Mouse (Mus musculus) naive thymus-derived CD4-positive, alpha-beta T cell, adult 2 months (primary cell): ENCODE results near the gene Ptbp1.
A peak's percentile ranks its signal among the peaks of the same experiment; 100 is the strongest.

ENCODE experiments used
- DNase-seq: peaks from one replicate; pipeline ENCODE4 v3.0.0-alpha.2; 2011; ENCODE audit warnings: low read depth

Ptbp1 gene

DNA sequence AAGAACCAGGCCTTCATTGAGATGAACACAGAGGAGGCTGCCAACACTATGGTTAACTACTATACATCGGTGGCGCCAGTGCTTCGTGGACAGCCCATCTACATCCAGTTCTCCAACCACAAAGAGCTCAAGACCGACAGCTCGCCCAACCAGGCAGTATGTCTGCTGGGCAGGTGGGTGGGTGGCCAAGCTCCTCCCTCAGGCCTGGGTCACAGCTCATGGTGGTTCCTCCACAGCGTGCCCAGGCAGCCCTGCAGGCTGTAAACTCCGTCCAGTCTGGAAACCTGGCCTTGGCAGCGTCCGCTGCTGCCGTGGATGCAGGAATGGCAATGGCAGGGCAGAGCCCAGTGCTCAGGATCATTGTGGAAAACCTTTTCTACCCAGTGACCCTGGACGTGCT is 4.9 kb downstream of the Ptbp1 start:
- no peak for DNase-seq

DNA sequence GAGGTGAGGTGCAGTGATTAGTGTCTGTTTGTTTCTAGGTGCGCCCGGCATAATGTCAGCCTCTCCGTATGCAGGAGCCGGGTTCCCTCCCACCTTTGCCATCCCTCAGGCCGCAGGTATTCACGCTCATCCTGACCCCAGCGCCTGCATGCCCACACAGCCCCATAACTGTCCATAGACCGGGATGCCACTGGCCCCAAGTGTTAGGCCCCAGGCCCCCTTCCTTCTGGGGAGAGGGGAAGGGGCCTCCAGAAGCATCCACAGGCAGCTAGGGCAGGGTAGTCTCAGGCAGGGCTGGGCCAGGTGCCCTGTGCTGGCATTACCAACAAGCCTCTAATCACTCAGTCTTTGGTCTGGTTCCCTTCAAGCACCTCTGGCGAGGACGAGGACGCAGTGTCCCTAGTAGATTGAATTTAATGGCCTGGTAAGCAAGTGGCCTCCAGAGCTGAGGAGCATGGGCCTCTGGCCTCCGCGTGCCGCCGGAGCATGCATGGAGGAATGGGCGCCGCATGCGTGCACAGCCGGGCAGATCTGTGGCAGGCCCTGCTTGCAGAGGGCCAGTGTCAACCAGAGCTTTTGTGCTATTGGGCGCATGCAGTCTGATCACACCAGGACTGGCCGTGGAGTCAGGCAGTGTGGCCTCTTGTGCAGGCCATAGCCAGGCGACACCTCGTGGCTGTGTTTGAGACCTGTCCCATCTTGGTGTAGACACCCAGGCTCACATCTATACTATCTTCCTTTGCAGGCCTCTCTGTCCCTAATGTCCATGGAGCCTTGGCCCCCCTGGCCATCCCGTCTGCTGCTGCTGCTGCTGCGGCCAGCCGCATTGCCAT is 6.1 kb downstream of the Ptbp1 start:
- DNase-seq = peak; percentile 21

- DNase-seq = no peak
Measured at GRCm38 (mm10) chr10:79861230-79862048, 7.2 kb downstream of the Ptbp1 start.

DNA sequence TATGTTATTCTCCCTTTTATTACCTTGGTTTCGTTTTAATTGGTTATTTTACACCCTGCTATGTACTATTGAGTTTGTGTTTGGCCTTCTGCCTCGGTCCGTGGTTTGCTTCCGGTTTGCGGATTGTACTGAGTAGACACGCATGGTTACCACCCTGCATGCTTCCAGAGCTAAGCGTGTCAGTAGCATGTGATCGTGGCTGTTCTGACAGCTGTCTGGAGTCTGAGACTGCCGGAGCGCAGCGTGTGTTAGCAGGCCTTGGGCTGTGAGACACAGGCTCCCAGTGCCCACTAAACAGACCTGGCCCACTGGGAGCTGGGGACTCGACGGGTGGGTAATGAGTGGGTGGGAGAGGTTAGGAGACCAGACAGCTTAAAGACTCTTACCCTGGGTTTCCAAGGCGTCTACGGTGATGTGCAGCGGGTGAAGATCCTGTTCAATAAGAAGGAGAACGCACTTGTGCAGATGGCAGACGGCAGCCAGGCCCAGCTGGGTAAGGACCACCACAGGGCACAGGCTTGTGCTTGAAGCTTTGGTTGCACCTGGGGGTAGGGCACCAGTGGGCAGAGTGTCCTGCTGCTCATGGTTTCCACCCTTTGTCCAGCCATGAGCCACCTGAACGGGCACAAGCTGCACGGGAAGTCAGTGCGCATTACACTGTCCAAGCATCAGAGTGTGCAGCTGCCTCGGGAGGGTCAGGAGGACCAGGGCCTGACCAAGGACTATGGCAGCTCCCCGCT is 8.0 kb downstream of the Ptbp1 start:
- DNase-seq = no peak

DNA sequence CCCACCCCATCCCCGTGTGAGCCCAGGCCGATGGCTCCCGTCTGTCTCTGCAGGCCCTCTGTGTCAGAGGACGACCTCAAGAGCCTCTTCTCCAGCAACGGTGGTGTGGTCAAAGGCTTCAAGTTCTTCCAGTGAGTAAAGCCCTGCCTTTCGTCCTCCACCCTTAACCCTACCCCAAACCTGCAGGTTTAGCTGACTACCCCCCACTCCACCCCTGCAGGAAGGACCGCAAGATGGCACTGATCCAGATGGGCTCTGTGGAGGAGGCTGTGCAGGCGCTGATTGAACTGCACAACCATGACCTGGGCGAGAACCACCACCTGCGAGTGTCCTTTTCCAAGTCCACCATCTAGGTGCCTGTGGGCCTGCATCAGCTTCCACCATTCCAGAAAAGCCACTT is 8.7 kb downstream of the Ptbp1 start:
- DNase-seq = no peak

- peak; percentile 36 for DNase-seq
Measured at GRCm38 (mm10) chr10:79864351-79865188, 10.3 kb downstream of the Ptbp1 start.

GRCm38 (mm10) chr10:79865189-79865601 is 11.0 kb downstream of the Ptbp1 start:
- DNase-seq = no peak

- DNase-seq = peak; percentile 21
Measured at GRCm38 (mm10) chr10:79865801-79866295, 11.6 kb downstream of the Ptbp1 start.

DNA sequence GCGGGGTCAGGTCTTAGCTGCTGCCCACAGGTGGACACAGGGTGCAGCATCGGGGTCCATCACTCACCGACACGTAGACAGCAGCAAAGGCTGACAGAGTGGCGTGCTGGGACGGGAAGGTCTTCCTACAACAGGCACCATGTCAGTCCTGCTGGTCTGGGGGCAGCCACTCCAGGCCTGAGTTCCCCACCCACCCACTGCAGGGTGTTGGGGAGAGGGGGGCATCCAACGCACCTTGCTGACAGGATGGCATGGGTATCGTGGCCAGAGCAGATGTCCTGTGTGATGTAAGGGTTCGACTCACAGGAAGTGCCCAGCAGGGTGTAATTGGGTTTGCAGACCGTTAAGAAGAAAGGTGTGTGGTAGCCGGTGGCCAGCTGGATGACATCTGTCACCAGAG is 12.4 kb downstream of the Ptbp1 start:
- no peak for DNase-seq

GRCm38 (mm10) chr10:79871845-79872244 is 17.6 kb downstream of the Ptbp1 start:
- DNase-seq = no peak

GRCm38 (mm10) chr10:79872862-79873261 is 18.6 kb downstream of the Ptbp1 start:
- no peak for DNase-seq

DNA sequence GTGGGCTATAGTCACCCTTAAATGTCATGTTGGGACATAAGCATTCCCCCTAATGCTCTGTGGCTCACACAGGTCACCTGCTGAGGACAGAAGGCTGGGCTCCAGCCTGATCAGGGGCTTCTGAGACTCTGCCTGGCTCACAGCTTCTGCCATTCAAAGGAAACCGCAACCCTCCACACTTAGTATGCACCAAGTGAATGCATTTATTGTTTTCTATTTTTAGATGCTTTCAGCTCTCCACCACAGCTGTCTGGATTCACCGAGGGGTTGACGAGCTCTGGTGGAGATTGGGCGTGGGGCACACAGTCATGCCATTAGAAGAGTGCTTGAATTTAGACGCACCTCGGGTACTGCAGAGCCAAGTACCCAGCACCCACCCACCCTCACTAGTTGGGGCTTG is 19.1 kb downstream of the Ptbp1 start:
- no peak for DNase-seq

- no peak for DNase-seq
Measured at GRCm38 (mm10) chr10:79873715-79874289, 19.6 kb downstream of the Ptbp1 start.

- peak; percentile 37 for DNase-seq
Measured at GRCm38 (mm10) chr10:79874290-79874862, 20.1 kb downstream of the Ptbp1 start, which contains the start of the genes Prtn3 and Plppr3. Gene Prtn3 (plus strand): TSS chr10:79874476. Gene Plppr3 (minus strand): TSS chr10:79874634.

- DNase-seq = peak; percentile 19
Measured at GRCm38 (mm10) chr10:79877174-79877573, 22.9 kb downstream of the Ptbp1 start.

DNA sequence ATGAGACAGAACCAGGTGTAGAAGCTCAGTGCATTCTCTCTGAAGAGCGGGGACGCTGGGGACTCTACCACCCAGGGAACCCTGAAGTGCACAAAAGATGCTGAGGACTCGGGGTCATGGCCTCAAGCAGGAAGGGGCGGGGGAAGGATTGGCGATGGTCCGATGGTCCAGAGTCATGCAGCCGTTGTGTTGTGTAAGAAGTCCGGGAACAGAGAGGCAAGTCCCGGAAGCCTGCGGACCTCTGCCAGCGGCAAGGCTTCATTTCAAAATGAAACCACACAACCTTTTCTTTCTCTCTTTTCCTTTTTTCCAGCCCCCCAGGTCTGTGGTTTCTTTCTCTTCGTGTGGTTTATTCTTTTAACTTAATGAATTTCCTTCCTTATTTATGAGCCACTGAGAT is 23.5 kb downstream of the Ptbp1 start:
- peak; percentile 51 for DNase-seq

DNA sequence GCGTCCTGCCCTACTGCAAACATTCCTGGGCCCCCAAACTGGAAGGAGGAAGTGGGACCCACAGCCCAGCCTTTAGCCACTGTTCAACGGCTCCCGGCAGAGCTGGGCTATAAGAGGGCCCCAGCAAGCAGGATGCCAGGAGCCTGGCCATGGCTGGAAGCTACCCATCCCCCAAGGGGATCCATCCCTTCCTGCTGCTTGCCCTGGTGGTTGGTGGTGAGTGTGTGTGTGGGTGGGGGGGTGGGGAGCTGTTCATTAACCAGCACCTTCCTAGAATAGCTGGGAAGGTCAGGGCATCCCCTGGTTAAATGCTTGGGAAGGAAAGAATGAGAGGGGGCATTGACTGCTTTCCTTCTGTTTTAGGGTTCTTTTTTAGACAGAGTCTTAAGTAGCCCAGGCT is 25.3 kb downstream of the Ptbp1 start:
- DNase-seq = no peak

DNA sequence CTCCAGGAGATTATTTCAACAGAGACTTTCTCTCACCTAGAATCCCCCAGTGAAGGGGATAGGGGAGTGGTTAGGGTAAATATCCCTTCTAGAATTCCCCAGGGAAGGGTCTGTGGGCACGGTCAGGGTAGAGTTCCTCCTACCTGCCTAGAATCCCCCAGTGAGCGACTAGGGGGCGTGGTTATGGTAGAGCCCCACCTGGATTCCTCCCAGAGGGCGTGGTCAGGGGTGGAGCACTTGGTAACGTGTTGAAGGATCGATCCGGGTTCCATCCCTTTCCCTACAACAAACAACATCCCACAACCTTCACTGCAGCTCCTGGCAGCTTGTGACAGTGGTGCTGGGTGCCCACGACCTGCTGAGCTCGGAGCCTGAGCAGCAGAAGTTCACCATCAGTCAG is 26.5 kb downstream of the Ptbp1 start:
- DNase-seq = no peak

GRCm38 (mm10) chr10:79881981-79882380 is 27.8 kb downstream of the Ptbp1 start:
- DNase-seq = no peak

- DNase-seq = peak; percentile 86
Measured at GRCm38 (mm10) chr10:79883297-79884084, 29.3 kb downstream of the Ptbp1 start.
